Mouse (Mus musculus): Measurements from ENCODE around the gene Lyg2.

DNA sequence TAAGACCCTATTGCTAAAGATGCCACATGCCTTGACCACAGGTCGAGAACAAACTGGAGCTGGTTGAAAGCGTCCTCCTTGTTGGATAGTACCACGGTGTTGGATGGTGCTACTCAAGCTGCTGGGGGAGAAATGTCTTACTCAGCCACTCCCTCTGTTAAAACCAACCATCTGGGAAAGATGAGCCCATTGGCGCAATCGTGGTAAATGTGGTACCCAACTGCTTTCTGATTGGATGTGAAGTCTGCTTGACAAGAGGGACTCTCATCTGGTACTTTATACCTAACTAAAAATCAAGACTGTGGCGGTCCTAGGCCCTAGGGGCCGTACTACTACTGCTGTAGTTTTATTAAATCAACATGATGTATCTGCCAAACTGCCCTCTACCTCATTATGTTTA lies 27.1 kb downstream of the Lyg2 start:
- TF ChIP-seq POLR2A (IDR thresholded peaks at IDR 0.05; ENCODE audit: extremely low read depth, insufficient read depth, low read length), result no peak
- no peak for TF ChIP-seq CTCF (IDR thresholded peaks at IDR 0.05; ENCODE audit: low read depth, low read length)

All from liver, adult 2 months (tissue).